Mouse (Mus musculus) limb, embryonic 13.5 days (tissue): Measurements from ENCODE around the gene Adamtsl3. TPM values are rescaled to one million over a fixed set of nuclear protein-coding genes. Genes with fewer than 3 reads are reported as not detected.
"Not testable (repeated sequence)": the region's sequence is repeated elsewhere in the genome, so short reads cannot be mapped to it uniquely, and the experiment has no call there.

Experiments
- ATAC-seq: fragments of 200-750 bp; cut with Nextera tagmentation; 2 replicates; pipeline ENCODE4 v1.8.0; 2017; ENCODE audit warnings: low read depth, moderate number of reproducible peaks, moderate TSS enrichment; ENCODE audit not compliant: low FRiP score
- H3K27ac ChIP-seq: fragments of 300-500 bp; sonication (generic); 2 replicates; pipeline ENCODE4 v1.5.1; 2015; ENCODE audit warnings: inconsistent platforms, mild to moderate bottlenecking, moderate library complexity
- H3K27me3 ChIP-seq: fragments of 300-500 bp; sonication (generic); 2 replicates; pipeline ENCODE4 v1.6.1; 2015; ENCODE audit warnings: mild to moderate bottlenecking, inconsistent platforms
- H3K36me3 ChIP-seq: fragments of 300-500 bp; sonication (generic); 2 replicates; pipeline ENCODE4 v1.6.1; 2015; ENCODE audit warnings: inconsistent platforms, mild to moderate bottlenecking, moderate library complexity
- H3K4me1 ChIP-seq: fragments of 300-500 bp; sonication (generic); 2 replicates; pipeline ENCODE4 v1.6.1; 2015; ENCODE audit warnings: inconsistent platforms
- H3K4me2 ChIP-seq: fragments of 300-500 bp; sonication (generic); replicated peaks from 2 replicates; pipeline ENCODE4 v1.6.1; 2015; ENCODE audit warnings: inconsistent platforms, mild to moderate bottlenecking, moderate library complexity
- H3K4me3 ChIP-seq: fragments of 300-500 bp; sonication (generic); 2 replicates; pipeline ENCODE4 v1.5.1; 2015; ENCODE audit warnings: moderate library complexity, mild to moderate bottlenecking, inconsistent platforms
- H3K9ac ChIP-seq: fragments of 300-500 bp; sonication (generic); 2 replicates; pipeline ENCODE4 v1.6.1; 2015; ENCODE audit warnings: mild to moderate bottlenecking, inconsistent platforms
- H3K9me3 ChIP-seq: fragments of 300-500 bp; sonication (generic); 2 replicates; pipeline ENCODE4 v1.6.1; 2016; ENCODE audit warnings: inconsistent platforms
- WGBS: fragments of 180-500 bp; shearing (Covaris S2); methylation state at CpG from one replicate; pipeline ENCODE4 v1.1.7; 2015; 5-methylcytosine and 5-hydroxymethylcytosine counted together
- polyA plus RNA-seq: library from polyadenylated mRNA; unstranded; fragments of >200 nt; fragmentation: Nextera tagmentation; extraction: Ambion mirVana; gene quantifications from 2 replicates; pipeline ENCODE4 v1.2.1, GENCODE M21; 2015

Adamtsl3 gene
- polyA plus RNA-seq, 1 experiment from 2014 or later: 6.4 TPM

DNA sequence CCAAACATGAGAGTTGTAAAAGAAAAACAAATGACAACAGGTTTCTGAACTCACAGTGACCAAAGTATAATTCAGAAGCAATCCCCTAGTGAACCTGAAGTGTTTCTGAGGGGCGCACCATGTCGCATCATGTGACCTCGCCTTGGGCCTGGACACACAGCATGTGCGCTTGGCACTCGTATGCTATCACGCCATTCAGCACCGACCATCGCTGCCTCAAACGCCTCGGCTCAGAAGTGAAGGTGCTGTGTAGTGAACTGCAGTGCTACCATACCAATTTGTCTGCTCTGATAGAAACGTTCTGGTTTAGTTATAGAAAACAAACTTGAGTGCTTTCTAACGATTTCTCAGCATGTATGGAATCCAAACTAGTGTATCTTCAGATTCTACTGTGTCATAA lies 59.7 kb downstream of the Adamtsl3 start:
- Histone ChIP-seq H3K36me3 (peaks cover 5% of the 10 kb centered on the region; the same call in 1 of the 2 replicates), H3K9me3 (peaks cover 5% of the 10 kb centered on the region; the same call in 1 of the 2 replicates), H3K4me1 (peaks cover 34% of the 10 kb centered on the region), H3K27ac (no peak overlapping the region), H3K4me3 (no peak overlapping the region), H3K27me3 (no peaks in the 10 kb centered on the region), H3K9ac (no peak overlapping the region), H3K4me2 (no peak overlapping the region)
- no peak for ATAC-seq
- WGBS: 88% methylated on average over 12 of the region's 12 CpGs

DNA sequence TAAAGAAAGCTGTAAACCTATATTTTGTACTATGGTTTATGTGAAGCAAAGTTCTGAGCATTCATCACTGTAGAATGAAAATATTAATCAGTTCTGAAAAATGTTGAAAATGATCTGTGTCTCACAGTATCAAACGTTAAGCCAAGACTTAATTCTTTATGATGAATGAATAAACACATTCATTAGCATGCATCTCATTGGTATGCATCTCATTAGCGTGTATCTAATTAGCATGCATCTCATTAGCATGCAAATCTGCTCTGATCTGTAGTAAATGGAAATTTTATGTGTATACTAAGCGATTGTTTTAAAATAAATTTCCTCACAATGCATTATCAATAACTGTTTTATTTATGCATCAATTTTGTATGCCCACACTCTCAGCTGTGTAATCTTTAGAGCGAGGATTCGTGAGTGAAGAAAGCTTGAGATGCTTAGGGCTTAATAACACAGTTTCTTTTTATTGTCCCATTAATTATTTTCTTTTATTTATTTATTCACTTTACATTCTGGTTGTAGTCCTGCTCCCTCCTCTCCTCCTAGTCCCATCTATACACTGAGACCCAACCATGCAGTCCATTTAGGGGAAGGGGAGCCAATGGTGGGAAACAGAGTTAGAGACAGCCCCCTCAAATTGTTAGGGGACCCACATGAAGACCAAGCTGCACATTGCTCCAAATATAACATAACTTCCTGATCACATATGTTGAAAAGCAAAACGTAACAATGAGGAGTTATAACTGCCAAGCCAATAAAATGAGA lies 60.4 kb downstream of the Adamtsl3 start:
- H3K27ac ChIP-seq: no peak overlapping the region
- no peak for ATAC-seq
- no peaks in the 10 kb centered on the region for H3K9me3 ChIP-seq
- no peak overlapping the region for H3K4me2 ChIP-seq
- 79% methylated on average over 6 of the region's 6 CpGs for WGBS
- no peaks in the 10 kb centered on the region for H3K36me3 ChIP-seq
- H3K9ac ChIP-seq: no peak overlapping the region
- H3K4me3 ChIP-seq: no peak overlapping the region
- no peaks in the 10 kb centered on the region for H3K27me3 ChIP-seq
- peaks cover 34% of the 10 kb centered on the region for H3K4me1 ChIP-seq

DNA sequence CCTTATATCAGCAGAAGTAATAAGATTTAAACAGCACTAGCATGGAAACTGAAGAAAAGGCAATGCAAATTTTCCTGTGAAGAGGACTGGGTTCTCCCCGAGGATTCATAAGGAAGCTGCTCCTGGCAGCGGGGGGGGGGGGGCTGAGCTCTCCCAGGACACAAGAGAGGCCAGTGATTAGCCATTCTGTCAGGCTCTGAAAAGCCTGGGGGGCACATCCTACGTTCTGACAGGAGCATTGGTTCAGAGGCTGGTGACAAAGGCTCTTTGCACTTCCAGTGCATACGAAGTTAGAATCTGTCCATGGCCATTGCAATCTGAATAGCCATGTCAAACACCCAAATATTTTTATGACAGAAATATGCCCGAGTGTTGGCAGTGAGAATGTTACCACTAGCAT lies 61.4 kb downstream of the Adamtsl3 start:
- no peak for ATAC-seq
- H3K27ac ChIP-seq: peak overlapping the region; percentile 67; the same call in 1 of the 2 replicates

DNA sequence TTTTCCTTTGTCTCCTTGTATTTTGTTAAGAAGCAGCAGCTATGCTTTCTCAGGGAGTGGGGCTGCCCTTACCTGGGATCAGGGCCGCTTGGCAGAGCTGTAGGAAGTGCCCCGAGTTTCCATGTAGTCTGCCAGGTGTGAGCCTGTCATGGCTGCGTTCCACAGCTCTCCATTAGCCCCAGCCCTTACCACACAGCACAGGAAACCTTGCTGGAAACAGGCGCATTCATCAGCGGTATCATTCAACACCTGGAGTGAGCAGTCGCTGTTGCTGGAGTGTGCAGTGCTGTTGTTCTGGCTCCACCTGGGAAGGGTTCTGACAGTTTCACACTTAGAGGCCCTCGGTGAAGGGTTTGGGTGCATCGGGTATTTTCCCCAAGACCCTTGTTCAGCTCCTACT lies 62.1 kb downstream of the Adamtsl3 start:
- 0 out of 2 replicates have a peak overlapping the region, but pooled peaks have one; percentile 25 for H3K9ac ChIP-seq
- H3K9me3 ChIP-seq: no peaks in the 10 kb centered on the region
- no peaks in the 10 kb centered on the region for H3K27me3 ChIP-seq
- ATAC-seq: peak; percentile 82
- peak overlapping the region; percentile 67 for H3K27ac ChIP-seq
- peak overlapping the region; percentile 38 for H3K4me2 ChIP-seq
- no peaks in the 10 kb centered on the region for H3K36me3 ChIP-seq
- no peak overlapping the region for H3K4me3 ChIP-seq
- H3K4me1 ChIP-seq: peaks cover 34% of the 10 kb centered on the region
- 39% methylated on average over 8 of the region's 8 CpGs for WGBS

More for the DNA sequence above, 61.4 kb downstream of the Adamtsl3 start:
- H3K27me3 ChIP-seq: no peaks in the 10 kb centered on the region
- no peak overlapping the region for H3K4me3 ChIP-seq
- no peak overlapping the region for H3K9ac ChIP-seq
- no peaks in the 10 kb centered on the region for H3K36me3 ChIP-seq
- peaks cover 34% of the 10 kb centered on the region for H3K4me1 ChIP-seq
- H3K9me3 ChIP-seq: no peaks in the 10 kb centered on the region
- peak overlapping the region; percentile 32; the same call in 1 of the 2 replicates for H3K4me2 ChIP-seq
- WGBS: 36% methylated on average over 3 of the region's 5 CpGs

DNA sequence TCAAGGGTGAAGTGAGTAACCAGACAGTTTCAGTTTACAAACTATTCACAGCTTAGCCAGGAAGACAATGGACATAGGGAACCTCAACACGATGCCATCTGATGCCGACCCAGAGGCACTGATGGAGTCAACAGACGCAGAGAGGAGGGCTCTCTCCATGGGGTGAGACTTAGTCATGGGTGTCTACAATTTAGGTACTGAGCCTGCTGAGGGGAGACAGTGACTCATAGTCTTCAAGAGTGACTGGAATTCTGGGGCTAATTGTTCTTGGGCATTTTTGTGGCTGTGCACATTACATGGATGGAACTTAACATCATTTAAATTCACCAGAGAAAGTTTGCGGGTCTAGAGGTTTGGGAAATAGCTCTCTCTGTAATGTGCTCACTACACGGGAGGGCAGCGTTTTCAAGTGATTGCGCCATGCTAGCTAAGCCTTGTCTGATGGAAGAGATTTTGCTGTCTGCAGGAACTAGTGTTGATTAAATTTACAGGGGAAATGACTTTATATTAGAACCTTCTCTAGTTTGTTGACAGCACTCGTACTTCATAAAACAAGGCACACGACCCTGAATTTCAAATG lies 70.1 kb downstream of the Adamtsl3 start:
- H3K4me3 ChIP-seq: no peak overlapping the region
- no peaks in the 10 kb centered on the region for H3K9me3 ChIP-seq
- no peaks in the 10 kb centered on the region; the same call in 1 of the 2 replicates for H3K4me1 ChIP-seq
- no peaks in the 10 kb centered on the region for H3K36me3 ChIP-seq
- H3K9ac ChIP-seq: no peak overlapping the region
- no peak for ATAC-seq
- 76% methylated on average over 9 of the region's 9 CpGs for WGBS
- H3K27ac ChIP-seq: no peak overlapping the region
- H3K4me2 ChIP-seq: no peak overlapping the region
- H3K27me3 ChIP-seq: no peaks in the 10 kb centered on the region

DNA sequence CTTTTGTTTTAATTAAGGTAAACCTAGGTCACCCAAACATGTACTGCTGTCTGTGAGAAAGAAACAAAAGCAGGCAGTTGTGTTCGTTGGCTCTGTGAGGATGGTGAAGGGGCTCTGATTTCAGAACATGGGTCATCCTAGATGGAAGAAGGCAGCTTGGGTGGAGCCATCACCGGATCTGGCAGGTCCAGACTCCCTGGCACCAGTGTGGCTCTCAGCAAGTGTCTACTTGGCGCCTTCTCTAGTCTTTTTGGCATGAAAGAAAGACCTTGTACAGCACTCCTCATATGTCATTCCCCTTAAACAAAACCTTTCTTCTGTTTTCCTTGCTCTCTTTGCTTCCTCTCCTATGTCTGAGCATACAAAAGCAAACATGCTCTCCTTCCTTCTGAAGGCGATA lies 75.5 kb downstream of the Adamtsl3 start:
- ATAC-seq: no peak
- H3K4me3 ChIP-seq: no peak overlapping the region
- WGBS: 66% methylated on average over 4 of the region's 4 CpGs
- H3K9me3 ChIP-seq: no peaks in the 10 kb centered on the region
- H3K36me3 ChIP-seq: no peaks in the 10 kb centered on the region
- no peak overlapping the region for H3K9ac ChIP-seq
- H3K4me1 ChIP-seq: no peaks in the 10 kb centered on the region
- no peaks in the 10 kb centered on the region for H3K27me3 ChIP-seq
- no peak overlapping the region for H3K4me2 ChIP-seq
- no peak overlapping the region for H3K27ac ChIP-seq

DNA sequence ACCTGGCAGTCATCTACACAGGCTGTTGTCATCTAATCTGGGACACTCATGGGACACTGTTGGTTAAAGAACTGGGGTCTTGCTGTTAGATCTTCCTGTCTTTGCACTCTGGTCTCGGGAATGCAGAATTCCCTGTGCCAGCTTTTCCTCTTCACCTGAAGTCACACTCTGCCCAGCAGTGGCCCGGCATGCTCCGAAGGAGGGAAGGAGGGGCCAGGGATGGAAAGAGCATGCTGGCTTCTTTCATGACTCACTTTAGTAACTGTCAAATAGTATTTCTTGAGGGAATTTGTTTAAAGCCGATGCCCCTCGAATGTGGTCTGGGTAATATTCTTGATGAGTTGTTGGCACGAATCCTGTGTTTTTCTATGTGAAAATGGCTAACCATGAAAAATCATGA lies 81.2 kb downstream of the Adamtsl3 start:
- no peaks in the 10 kb centered on the region for H3K9me3 ChIP-seq
- no peaks in the 10 kb centered on the region; the same call in 1 of the 2 replicates for H3K27me3 ChIP-seq
- peaks cover 22% of the 10 kb centered on the region for H3K4me1 ChIP-seq
- no peak overlapping the region for H3K9ac ChIP-seq
- no peak overlapping the region for H3K4me3 ChIP-seq
- no peaks in the 10 kb centered on the region for H3K36me3 ChIP-seq
- no peak overlapping the region for H3K27ac ChIP-seq
- H3K4me2 ChIP-seq: no peak overlapping the region
- ATAC-seq: no peak
- 67% methylated on average over 6 of the region's 6 CpGs for WGBS

DNA sequence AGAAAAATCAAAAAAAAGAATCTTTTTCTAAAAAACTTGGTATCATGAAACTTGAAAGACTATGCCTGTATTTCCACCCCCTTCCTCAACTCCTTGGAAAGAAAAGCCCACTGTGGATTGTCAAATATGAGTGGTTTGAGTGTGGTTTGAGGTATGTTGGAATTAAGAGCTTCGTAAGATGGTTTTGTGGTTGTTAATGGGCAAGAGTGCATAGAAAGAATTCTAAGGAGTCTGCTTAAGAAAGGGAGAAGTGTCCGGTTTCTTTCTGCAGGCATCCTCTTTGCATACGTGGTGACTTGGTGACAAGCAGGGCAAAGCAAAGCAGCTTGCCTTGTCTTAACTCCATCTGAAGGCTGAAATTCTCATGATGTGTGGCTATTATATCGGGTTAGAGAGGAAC lies 81.6 kb downstream of the Adamtsl3 start:
- ATAC-seq: no peak
- H3K27me3 ChIP-seq: no peaks in the 10 kb centered on the region; the same call in 1 of the 2 replicates
- no peaks in the 10 kb centered on the region for H3K36me3 ChIP-seq
- H3K9ac ChIP-seq: no peak overlapping the region
- WGBS: 77% methylated on average over 4 of the region's 4 CpGs
- no peaks in the 10 kb centered on the region for H3K9me3 ChIP-seq
- H3K4me1 ChIP-seq: peaks cover 26% of the 10 kb centered on the region
- H3K27ac ChIP-seq: no peak overlapping the region
- H3K4me3 ChIP-seq: no peak overlapping the region
- H3K4me2 ChIP-seq: no peak overlapping the region

DNA sequence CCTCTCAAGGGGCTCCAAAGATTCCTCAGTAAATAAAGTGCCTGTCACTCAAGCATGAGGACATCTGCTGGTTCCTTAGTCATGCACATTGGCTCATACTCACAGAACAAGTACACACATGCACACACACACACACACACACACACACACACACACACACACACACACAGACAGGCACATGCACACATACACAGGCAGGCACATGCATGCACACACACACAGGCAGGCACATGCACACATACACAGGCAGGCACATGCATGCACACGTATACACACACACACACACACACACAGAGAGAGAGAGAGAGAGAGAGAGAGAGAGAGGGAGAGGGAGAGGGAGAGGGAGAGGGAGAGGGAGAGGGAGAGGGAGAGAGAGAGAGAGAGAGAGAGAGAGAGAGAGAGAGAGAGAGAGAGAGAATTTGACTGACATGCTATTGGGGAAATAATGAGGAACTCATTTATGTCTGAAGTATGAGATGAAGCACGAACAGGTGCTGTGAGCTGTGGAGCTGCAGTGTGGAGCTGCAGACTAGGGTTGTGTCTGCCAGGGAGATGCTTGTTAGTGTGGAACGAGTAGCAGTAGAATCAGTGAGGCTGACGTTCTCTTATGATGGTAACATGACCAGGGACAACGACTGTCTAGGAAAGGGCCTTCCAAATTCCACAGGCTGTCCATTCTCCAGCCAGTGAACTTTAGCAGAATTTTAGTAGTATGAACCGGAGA lies 85.0 kb downstream of the Adamtsl3 start:
- 37% methylated on average over 6 of the region's 6 CpGs for WGBS
- Histone ChIP-seq H3K27ac (peak overlapping the region; percentile 44; the same call in 1 of the 2 replicates), H3K4me1 (peaks cover 58% of the 10 kb centered on the region)
- not testable (repeated sequence) for H3K4me3 ChIP-seq, H3K9ac ChIP-seq, H3K27me3 ChIP-seq, H3K4me2 ChIP-seq, H3K36me3 ChIP-seq, H3K9me3 ChIP-seq
- ATAC-seq: peak; percentile 16; the same call in 1 of the 2 replicates

DNA sequence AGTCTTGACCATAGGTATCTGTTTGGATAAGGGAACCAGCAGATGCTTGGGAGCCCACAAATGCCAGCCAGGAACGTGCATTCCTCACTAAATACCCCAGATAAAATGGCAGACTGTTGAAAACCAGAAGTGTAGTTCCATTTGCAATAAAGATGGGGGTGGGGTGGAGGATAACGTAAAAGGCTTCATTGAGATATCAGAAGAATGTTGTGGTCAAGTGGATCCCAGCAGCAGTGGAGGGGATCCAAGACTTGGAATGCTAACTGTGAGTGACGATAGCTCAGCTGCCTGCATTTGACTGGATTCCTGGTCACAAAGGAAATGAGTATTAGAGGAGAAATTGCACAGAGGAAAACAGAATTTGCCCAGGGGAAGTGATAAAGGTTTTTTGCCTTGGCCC lies 87.1 kb downstream of the Adamtsl3 start:
- no peak overlapping the region for H3K4me3 ChIP-seq
- H3K4me1 ChIP-seq: peaks cover 68% of the 10 kb centered on the region
- H3K4me2 ChIP-seq: no peak overlapping the region
- H3K9ac ChIP-seq: no peak overlapping the region
- 42% methylated on average over 3 of the region's 3 CpGs for WGBS
- H3K27me3 ChIP-seq: peaks cover 5% of the 10 kb centered on the region; the same call in 1 of the 2 replicates
- ATAC-seq: no peak
- H3K9me3 ChIP-seq: no peaks in the 10 kb centered on the region
- H3K27ac ChIP-seq: no peak overlapping the region
- H3K36me3 ChIP-seq: no peaks in the 10 kb centered on the region

DNA sequence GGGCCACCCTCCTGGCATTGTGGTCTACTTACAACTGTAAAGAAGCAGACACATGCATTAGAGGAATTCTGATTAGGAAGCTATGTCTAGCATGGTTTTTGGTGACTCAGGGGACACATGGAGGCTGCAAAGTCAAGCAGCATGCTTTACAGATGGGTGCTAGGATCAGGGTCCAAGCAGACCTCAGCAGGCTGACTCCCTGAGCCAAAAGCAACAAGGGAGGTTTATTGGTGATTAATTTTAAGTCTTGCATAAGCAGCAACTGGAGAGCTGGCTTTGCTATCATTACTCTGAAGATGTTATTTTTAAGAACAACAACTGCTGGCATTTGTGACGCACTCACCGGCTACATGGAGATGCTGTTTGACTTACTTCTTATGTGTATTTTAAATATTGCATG lies 88.1 kb downstream of the Adamtsl3 start:
- no peaks in the 10 kb centered on the region for H3K36me3 ChIP-seq
- no peak overlapping the region for H3K27ac ChIP-seq
- H3K9ac ChIP-seq: no peak overlapping the region
- H3K9me3 ChIP-seq: no peaks in the 10 kb centered on the region
- no peak overlapping the region for H3K4me2 ChIP-seq
- H3K27me3 ChIP-seq: peaks cover 10% of the 10 kb centered on the region
- peaks cover 68% of the 10 kb centered on the region for H3K4me1 ChIP-seq
- 85% methylated on average over 2 of the region's 2 CpGs for WGBS
- no peak overlapping the region for H3K4me3 ChIP-seq
- ATAC-seq: no peak

DNA sequence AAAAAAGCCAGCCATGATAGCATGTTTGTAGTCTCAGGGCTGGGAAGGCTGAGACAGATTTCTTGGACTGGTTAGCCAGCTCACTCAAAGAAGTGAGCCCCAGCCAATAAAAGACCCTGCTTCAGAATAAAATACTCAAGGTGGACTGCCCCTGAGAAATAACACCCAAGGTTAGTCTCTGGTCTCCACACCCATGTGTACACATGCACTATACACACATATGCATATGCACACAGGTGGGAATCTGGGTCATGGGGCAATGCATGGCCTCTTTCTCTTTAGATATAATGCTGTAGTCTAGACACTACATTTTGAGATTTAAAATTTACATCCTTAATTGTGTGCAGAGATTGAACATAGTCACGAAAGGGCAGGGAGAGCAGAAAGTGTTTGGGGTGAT lies 88.8 kb downstream of the Adamtsl3 start:
- H3K4me1 ChIP-seq: peaks cover 67% of the 10 kb centered on the region

More for the DNA sequence above, 88.8 kb downstream of the Adamtsl3 start:
- Histone ChIP-seq H3K36me3 (no peaks in the 10 kb centered on the region), H3K27ac (peak overlapping the region; percentile 64; the same call in 1 of the 2 replicates), H3K27me3 (peaks cover 10% of the 10 kb centered on the region), H3K4me3 (no peak overlapping the region), H3K9me3 (no peaks in the 10 kb centered on the region), H3K4me2 (peak overlapping the region; percentile 52), H3K9ac (no peak overlapping the region)
- ATAC-seq: no peak
- WGBS: 85% methylated on average over 1 of the region's 1 CpGs
